Comparison of ENCODE assay signal across 19 mouse cellular contexts in the genomic region with DNA sequence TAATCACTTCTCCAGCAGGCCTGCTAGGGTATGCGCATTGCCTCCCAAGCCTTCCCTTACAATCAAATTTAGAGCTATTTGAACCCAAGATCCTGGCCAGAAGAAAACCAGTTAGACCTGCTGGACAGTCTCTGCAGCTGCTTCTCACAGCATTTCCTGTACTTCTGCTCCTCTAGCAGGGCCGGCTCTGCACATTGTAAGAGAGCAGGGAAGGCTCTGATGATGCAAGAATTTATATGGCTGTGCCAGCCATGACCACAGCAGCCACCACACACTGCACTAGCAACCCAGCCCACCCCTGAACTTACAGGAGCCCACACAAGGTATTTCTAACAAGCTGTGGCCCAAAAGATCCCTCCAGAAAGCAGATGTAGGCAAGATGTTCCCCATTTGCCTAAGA. TPM values are rescaled to one million over a fixed set of nuclear protein-coding genes. Genes with fewer than 3 reads are reported as not detected.
DNase-seq lines count a peak whose midpoint lies in the region; ATAC-seq and TF ChIP-seq lines count a peak whose summit lies in the region.
"Had no signal": no experiment of that assay in that cellular context is flagged by ENCODE, and none has a peak within 500 bp of the region (broad histone marks: within the 10 kb centered on the region; RNA-seq: fewer than 3 reads in every experiment).

No protein-coding gene starts in this region.

- no peak for TF ChIP-seq EP300 in liver, postnatal 0 days (IDR thresholded peaks at IDR 0.05; ENCODE audit: low read depth)

- H3K79me2 ChIP-seq in liver, adult 2 months (ENCODE audit: control insufficient read depth, insufficient read depth, low read length) = no peaks in the 10 kb centered on the region

- TF ChIP-seq CTCF in liver, adult 2 months (IDR thresholded peaks at IDR 0.05; ENCODE audit: low read depth, low read length) = no peak
- no peak for TF ChIP-seq CTCF in liver, postnatal 0 days (IDR thresholded peaks at IDR 0.05; ENCODE audit: low read depth)

- no peak overlapping the region for H3K9ac ChIP-seq in liver, adult 2 months (ENCODE audit: low read depth, low read length)
- H3K9ac ChIP-seq in liver, postnatal 0 days (replicated peaks) = no peak overlapping the region
- no peak overlapping the region for H3K9ac ChIP-seq in ES-E14 (ENCODE audit: insufficient read depth, low read depth, low read length, poor library complexity, severe bottlenecking)
- 0 out of 2 replicates have a peak overlapping the region, but pooled peaks have one; percentile 2 for H3K9ac ChIP-seq in embryonic facial prominence, embryonic 13.5 days
- no peak overlapping the region for H3K9ac ChIP-seq in limb, embryonic 15.5 days
- H3K9ac ChIP-seq: hindbrain, embryonic 12.5 days; liver, embryonic 15.5 days had no signal

- no peaks in the 10 kb centered on the region for H3K36me3 ChIP-seq in liver, adult 2 months (ENCODE audit: control insufficient read depth, insufficient read depth, low read length)
- H3K36me3 ChIP-seq in liver, postnatal 0 days (replicated peaks; ENCODE audit: insufficient read depth, low read length) = no peaks in the 10 kb centered on the region
- no peaks in the 10 kb centered on the region for H3K36me3 ChIP-seq in ES-E14 (ENCODE audit: control insufficient read depth, insufficient read depth, low read length, poor library complexity, severe bottlenecking)
- no peaks in the 10 kb centered on the region for H3K36me3 ChIP-seq in embryonic facial prominence, embryonic 13.5 days
- H3K36me3 ChIP-seq in limb, embryonic 15.5 days = no peaks in the 10 kb centered on the region
- H3K36me3 ChIP-seq: heart, embryonic 10.5 days; hindbrain, embryonic 12.5 days; liver, embryonic 15.5 days had no signal

- no peak overlapping the region for H3K4me3 ChIP-seq in liver, adult 2 months (ENCODE audit: insufficient read depth, low read depth, low read length)
- no peak overlapping the region for H3K4me3 ChIP-seq in liver, postnatal 0 days (ENCODE audit: low read depth, low read length)
- no peak overlapping the region for H3K4me3 ChIP-seq in ES-E14 (ENCODE audit: insufficient read depth in 1 of 2, low read depth in 1 of 2, low read length in 2 of 2, poor library complexity in 1 of 2, severe bottlenecking in 1 of 2)
- H3K4me3 ChIP-seq in embryonic facial prominence, embryonic 13.5 days = no peak overlapping the region
- H3K4me3 ChIP-seq in limb, embryonic 15.5 days = no peak overlapping the region
- H3K4me3 ChIP-seq: heart, embryonic 10.5 days; hindbrain, embryonic 12.5 days; liver, embryonic 15.5 days had no signal

- WGBS in liver, adult 2 months = 38% methylated on average over 2 of the region's 2 CpGs
- 35% methylated on average over 2 of the region's 2 CpGs for WGBS in liver, postnatal 0 days (ENCODE audit: insufficient replicate concordance)
- 44% methylated on average over 2 of the region's 2 CpGs for WGBS in embryonic facial prominence, embryonic 13.5 days
- 35% methylated on average over 2 of the region's 2 CpGs for WGBS in limb, embryonic 15.5 days

- intact Hi-C loops in heart, postnatal 14 days (cut with DNase I) = no loop called here
- intact Hi-C loops in left cerebral cortex, postnatal 10 days (cut with DNase I) = no loop called here

- DNase-seq in liver, adult 2 months (ENCODE audit: extremely low read depth, low read depth, low spot score) = peak; percentile 31
- no peak for DNase-seq in liver, postnatal 0 days
- no peak for DNase-seq in ES-E14 (ENCODE audit: low read depth, low spot score)
- no peak for DNase-seq in ovary, postnatal 14 days (ENCODE audit: low spot score)
- DNase-seq in heart, postnatal 14 days = no peak
- no peak for DNase-seq in left cerebral cortex, postnatal 10 days (ENCODE audit: extremely low spot score in 1 of 2, low spot score in 2 of 2)
- DNase-seq: cerebellum, postnatal 25 days; kidney, adult 8-10 months; left cerebral cortex, postnatal 4 days; midbrain, embryonic 14.5 days had no signal

- ATAC-seq in liver, postnatal 0 days = no peak
- no peak for ATAC-seq in embryonic facial prominence, embryonic 13.5 days (ENCODE audit: insufficient number of reproducible peaks, insufficient read depth, low FRiP score, low TSS enrichment, low read depth)
- ATAC-seq in limb, embryonic 15.5 days (ENCODE audit: insufficient number of reproducible peaks, low FRiP score, low TSS enrichment, low read depth) = no peak
- ATAC-seq: forebrain, embryonic 14.5 days had no signal

- no peaks in the 10 kb centered on the region for H3K9me3 ChIP-seq in liver, postnatal 0 days (ENCODE audit: low read length)
- H3K9me3 ChIP-seq in ES-E14 (ENCODE audit: control insufficient read depth, insufficient read depth, low read depth, low read length) = no peaks in the 10 kb centered on the region
- H3K9me3 ChIP-seq in embryonic facial prominence, embryonic 13.5 days = no peaks in the 10 kb centered on the region
- no peaks in the 10 kb centered on the region for H3K9me3 ChIP-seq in limb, embryonic 15.5 days
- H3K9me3 ChIP-seq: heart, embryonic 10.5 days; hindbrain, embryonic 12.5 days; liver, embryonic 15.5 days had no signal

- H3K4me1 ChIP-seq in liver, adult 2 months (ENCODE audit: control insufficient read depth, insufficient read depth, low read length) = peaks cover 26% of the 10 kb centered on the region
- H3K4me1 ChIP-seq in liver, postnatal 0 days (ENCODE audit: insufficient read depth) = peaks cover 12% of the 10 kb centered on the region
- H3K4me1 ChIP-seq in ES-E14 (ENCODE audit: control insufficient read depth in 2 of 2, insufficient read depth in 2 of 2, low read length in 2 of 2, poor library complexity in 1 of 2) = peaks cover 0 to 30% of the 10 kb centered on the region in 2 experiments; a peak in 2 of 4 replicates
- 0 out of 2 replicates have a peak, but pooled peaks cover 9% of the 10 kb centered on the region for H3K4me1 ChIP-seq in embryonic facial prominence, embryonic 13.5 days
- H3K4me1 ChIP-seq in limb, embryonic 15.5 days = no peaks in the 10 kb centered on the region; the same call in 1 of the 2 replicates

- no peak for TF ChIP-seq POLR2A in liver, adult 2 months (IDR thresholded peaks at IDR 0.05; ENCODE audit: extremely low read depth, insufficient read depth, low read length)

- H3K27ac ChIP-seq in liver, adult 2 months (replicated peaks; ENCODE audit: insufficient read depth, low read depth, low read length) = no peak overlapping the region; the same call in 1 of the 2 replicates
- H3K27ac ChIP-seq in liver, postnatal 0 days (ENCODE audit: low read depth) = no peak overlapping the region
- peak overlapping the region; percentile 6; the same call in 1 of the 2 replicates for H3K27ac ChIP-seq in ES-E14 (ENCODE audit: insufficient read depth, low read depth, low read length, poor library complexity, severe bottlenecking)
- H3K27ac ChIP-seq in embryonic facial prominence, embryonic 13.5 days = no peak overlapping the region
- peak overlapping the region; percentile 38; the same call in 1 of the 2 replicates for H3K27ac ChIP-seq in limb, embryonic 15.5 days
- H3K27ac ChIP-seq: heart, embryonic 10.5 days; hindbrain, embryonic 12.5 days; liver, embryonic 15.5 days had no signal

- no peak overlapping the region for H3K4me2 ChIP-seq in liver, postnatal 0 days (ENCODE audit: low read depth, low read length)
- no peak overlapping the region for H3K4me2 ChIP-seq in embryonic facial prominence, embryonic 13.5 days
- no peak overlapping the region for H3K4me2 ChIP-seq in limb, embryonic 15.5 days
- H3K4me2 ChIP-seq: hindbrain, embryonic 12.5 days; liver, embryonic 15.5 days had no signal

- in situ Hi-C loops in ES-E14 (cut with MboI; ENCODE audit: low sequenced_read_pairs in 2 of 2, unreplicated experiment in 2 of 2) = no loop called here

- no peaks in the 10 kb centered on the region for H3K27me3 ChIP-seq in liver, adult 2 months (ENCODE audit: control insufficient read depth, insufficient read depth, low read length)
- peaks cover 2% of the 10 kb centered on the region; the same call in 1 of the 2 replicates for H3K27me3 ChIP-seq in liver, postnatal 0 days (ENCODE audit: insufficient read depth, low read length)
- peaks cover 23% of the 10 kb centered on the region for H3K27me3 ChIP-seq in embryonic facial prominence, embryonic 13.5 days
- peaks cover 21% of the 10 kb centered on the region for H3K27me3 ChIP-seq in limb, embryonic 15.5 days

TF ChIP-seq in ES-E14, 5 proteins besides CTCF, POLR2A, EP300 and RAD21:
- no peak for TF ChIP-seq CHD2 (IDR thresholded peaks at IDR 0.05; ENCODE audit: low read depth, low read length)
- TF ChIP-seq MAFK (IDR thresholded peaks at IDR 0.05; ENCODE audit: insufficient read depth, low read depth, low read length) = no peak
- TF ChIP-seq ZC3H11A (IDR thresholded peaks at IDR 0.05; ENCODE audit: borderline replicate concordance, low read depth, low read length) = no peak
- no peak for TF ChIP-seq HCFC1 (IDR thresholded peaks at IDR 0.05; ENCODE audit: borderline replicate concordance, insufficient read depth, low read length)
- TF ChIP-seq ZNF384 (IDR thresholded peaks at IDR 0.05; ENCODE audit: low read depth, low read length) = no peak

RNA-seq across cellular contexts. Expression of a gene that starts 13.3 kb away (rescaled TPM):
- total RNA-seq in liver, adult 2 months (2014; rRNA removed) = 17.0 and 22.3 TPM in 2 replicates
- polyA plus RNA-seq in liver, adult 2 months (2012; rRNA removed) = 6.3 and 10.3 TPM in 2 replicates
- polyA plus RNA-seq in liver, postnatal 0 days (2015; fragmentation: Nextera tagmentation; extraction: Ambion mirVana) = 9.2 and 11.6 TPM in 2 replicates
- total RNA-seq in ES-E14 (2012; rRNA removed) = 0.21 and 0.45 TPM in 2 replicates
- polyA plus RNA-seq in embryonic facial prominence, embryonic 13.5 days (2015; fragmentation: Nextera tagmentation; extraction: Ambion mirVana) = 24.2 and 26.8 TPM in 2 replicates
- 34.2 and 37.1 TPM in 2 replicates for polyA plus RNA-seq in limb, embryonic 15.5 days (2015; fragmentation: Nextera tagmentation; extraction: Ambion mirVana)
- 10 to 100 TPM; 12.1 to 13.5 TPM for total RNA-seq in heart, postnatal 14 days (2021)
- 10 to 100 TPM; 19.9 to 21.6 TPM for total RNA-seq in left cerebral cortex, postnatal 10 days (2021)
- total RNA-seq: MEL had no signal

RNA-seq across cellular contexts. Expression of a gene that starts 19.6 kb away (rescaled TPM):
- total RNA-seq in liver, adult 2 months (2014; rRNA removed) = 4.0 and 4.1 TPM in 2 replicates
- polyA plus RNA-seq in liver, adult 2 months (2012; rRNA removed) = 1.4 and 2.9 TPM in 2 replicates
- polyA plus RNA-seq in liver, postnatal 0 days (2015; fragmentation: Nextera tagmentation; extraction: Ambion mirVana) = 1.2 and 1.6 TPM in 2 replicates
- total RNA-seq in ES-E14 (2012; rRNA removed) = not detected in 2 replicates
- 0.95 TPM in 1 of 2 replicates, not detected in the other for polyA plus RNA-seq in embryonic facial prominence, embryonic 13.5 days (2015; fragmentation: Nextera tagmentation; extraction: Ambion mirVana)
- polyA plus RNA-seq in limb, embryonic 15.5 days (2015; fragmentation: Nextera tagmentation; extraction: Ambion mirVana) = 0.82 and 1.3 TPM in 2 replicates
- 10 to 100 TPM in 1 of 2 experiments, 1 to 10 TPM in 1; 8.8 to 11.1 TPM for total RNA-seq in heart, postnatal 14 days (2021)
- total RNA-seq in left cerebral cortex, postnatal 10 days (2021) = not detected
- total RNA-seq: layer of hippocampus, postnatal 14 days; MEL had no signal
- polyA plus RNA-seq: forebrain, embryonic 14.5 days; hindbrain, embryonic 12.5 days; neural tube, embryonic 11.5 days had no signal

Comparison
In these comparisons a context has a peak if more than half of its experiments do, and no peak if none do; other contexts are left out.
1. H3K27ac ChIP-seq: peak in ES-E14 (single experiment) and limb, embryonic 15.5 days (single experiment); none in liver, adult 2 months (single experiment), liver, postnatal 0 days (single experiment) and embryonic facial prominence, embryonic 13.5 days (single experiment).